Mouse (Mus musculus): ENCODE results near the gene Rbm12b1. TPM values are rescaled to one million over a fixed set of nuclear protein-coding genes. Genes with fewer than 3 reads are reported as not detected.
A peak's percentile ranks its signal among the peaks of the same experiment; 100 is the strongest.
"Not testable (repeated sequence)": the region's sequence is repeated elsewhere in the genome, so short reads cannot be mapped to it uniquely, and the experiment has no call there.

The Rbm12b1 gene
- total RNA-seq (2021), result 1 to 10 TPM; 2.9 to 4.4 TPM
- long read RNA-seq, experiment 1, partial matches to known transcripts, result 1 of 7 reads
- long read RNA-seq, experiment 1, other reads (novel, unspliced or antisense), result 5 of 7 reads
- long read RNA-seq, experiment 2, result 0 reads

GRCm38 (mm10) chr4:12140141-12140567 lies at the start of gene Rbm12b1:
TSS of gene Rbm12b1 (plus strand) at chr4:12140264.
- peak; percentile 69 for DNase-seq (ENCODE audit: low spot score)

- DNase-seq (ENCODE audit: low spot score), result not testable (repeated sequence)
Measured at GRCm38 (mm10) chr4:12140592-12141062, 563 bp downstream of the Rbm12b1 start.

GRCm38 (mm10) chr4:12141516-12141915 lies 1.5 kb downstream of the Rbm12b1 start:
- DNase-seq (ENCODE audit: low spot score), result not testable (repeated sequence)

GRCm38 (mm10) chr4:12147660-12148059 lies 7.6 kb downstream of the Rbm12b1 start:
- DNase-seq (ENCODE audit: low spot score), result no peak

GRCm38 (mm10) chr4:12170986-12171317 lies 30.9 kb downstream of the Rbm12b1 start:
- no peak for DNase-seq (ENCODE audit: low spot score)

GRCm38 (mm10) chr4:12171318-12172091 lies 31.4 kb downstream of the Rbm12b1 start, which contains the start of gene Fam92a:
TSS of gene Fam92a (minus strand) at chr4:12172015.
- peak; percentile 39 for DNase-seq (ENCODE audit: low spot score)

- no peak for DNase-seq (ENCODE audit: low spot score)
Measured at GRCm38 (mm10) chr4:12178992-12179391, 38.9 kb downstream of the Rbm12b1 start.

Other genes with a start within 250 kb of the Rbm12b1 start
- not detected for gene Gm10604, start 159.0 kb upstream of the Rbm12b1 start, total RNA-seq (2021)
- gene Rbm12b2, start 50.8 kb upstream of the Rbm12b1 start, total RNA-seq (2021), result 1 to 10 TPM; 3.9 to 4.3 TPM
- gene Fam92a, start 31.8 kb downstream of the Rbm12b1 start, total RNA-seq (2021), result 1 to 10 TPM; 6.2 to 7.7 TPM